Mouse (Mus musculus): ENCODE results near the gene Pitpnc1.

DNA sequence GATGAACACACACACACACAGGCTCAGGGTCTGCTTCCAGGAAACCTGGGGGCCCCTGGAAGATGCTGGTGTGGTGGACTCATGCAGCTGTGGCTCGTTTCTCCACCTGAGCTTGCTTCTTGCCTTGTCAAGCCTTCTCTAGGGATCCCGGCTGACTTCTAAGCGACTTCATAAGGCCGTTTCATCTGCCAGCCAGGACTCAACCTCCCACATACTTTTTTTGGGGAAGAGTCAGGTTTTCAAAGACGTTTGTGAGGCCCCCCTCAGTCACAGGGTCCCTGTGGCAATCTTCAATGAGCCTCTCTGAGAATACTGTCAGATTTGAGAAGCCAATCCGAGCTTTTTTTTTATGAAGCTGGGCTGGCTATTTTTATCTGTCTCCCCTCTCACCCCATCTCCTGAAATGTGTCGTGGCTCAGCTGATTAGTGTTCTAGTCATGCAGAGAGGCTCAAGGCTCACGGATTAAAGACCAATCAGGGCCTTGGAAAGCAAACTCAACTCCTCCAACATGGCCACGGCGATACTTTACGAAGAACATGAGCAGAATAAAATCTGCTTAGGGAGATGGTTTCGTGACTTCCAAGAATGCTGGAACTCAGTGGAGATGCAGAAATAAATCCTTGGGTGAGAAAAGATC lies 247.8 kb downstream of the Pitpnc1 start:
- TF ChIP-seq CTCF (IDR thresholded peaks at IDR 0.05; ENCODE audit: borderline replicate concordance, insufficient read depth, low read depth, low read length) (no peak), POLR2A (IDR thresholded peaks at IDR 0.05; ENCODE audit: borderline replicate concordance, insufficient read depth, low read length) (no peak)
